Mouse (Mus musculus) CH12.LX (cell line): ENCODE measurements around the gene Hbb-bh1.

Experiments used
- CTCF ChIP-seq, 2 experiments: IDR thresholded peaks in 1 of 2; conservative IDR thresholded peaks in 1 of 2; 2 replicates each; pipeline ENCODE4 v1.5.1; 2011 to 2012; ENCODE audit warnings: low read depth in 2 of 2, low read length in 2 of 2, improper control_type of control experiment in 1 of 2, inconsistent platforms in 1 of 2, mild to moderate bottlenecking in 1 of 2, moderate library complexity in 1 of 2
- EP300 ChIP-seq: IDR thresholded peaks from 2 replicates; pipeline ENCODE4 v1.6.1; 2011; ENCODE audit warnings: low read length, improper control_type of control experiment
- GABPA ChIP-seq: IDR thresholded peaks from 2 replicates; pipeline ENCODE4 v1.6.1; 2012; ENCODE audit warnings: low read depth, low read length, improper control_type of control experiment, inconsistent platforms; ENCODE audit not compliant: insufficient replicate concordance
- HCFC1 ChIP-seq: IDR thresholded peaks from 2 replicates; pipeline ENCODE4 v1.6.1; 2012; ENCODE audit warnings: low read depth, mild to moderate bottlenecking, inconsistent platforms, low read length, improper control_type of control experiment
- JUN ChIP-seq: IDR thresholded peaks from 2 replicates; pipeline ENCODE4 v1.6.1; 2011; ENCODE audit warnings: low read depth, mild to moderate bottlenecking, low read length, improper control_type of control experiment, moderate library complexity; ENCODE audit not compliant: insufficient read depth
- JUND ChIP-seq: conservative IDR thresholded peaks from 2 replicates; pipeline ENCODE4 v1.6.1; 2011; ENCODE audit warnings: low read depth, low read length, improper control_type of control experiment
- MAX ChIP-seq: IDR thresholded peaks from 2 replicates; pipeline ENCODE4 v1.6.1; 2011; ENCODE audit warnings: low read length, improper control_type of control experiment
- MAZ ChIP-seq: IDR thresholded peaks from 2 replicates; pipeline ENCODE4 v1.6.1; 2012; ENCODE audit warnings: low read depth, mild to moderate bottlenecking, inconsistent platforms, low read length, improper control_type of control experiment, moderate library complexity
- POLR2AphosphoS2 ChIP-seq: IDR thresholded peaks from 2 replicates; pipeline ENCODE4 v1.6.1; 2011; ENCODE audit warnings: low read depth, low read length, improper control_type of control experiment
- RAD21 ChIP-seq: IDR thresholded peaks from 2 replicates; pipeline ENCODE4 v1.6.1; 2011; ENCODE audit warnings: low read depth, mild to moderate bottlenecking, low read length, improper control_type of control experiment, moderate library complexity
- RCOR1 ChIP-seq: conservative IDR thresholded peaks from 2 replicates; pipeline ENCODE4 v1.6.1; 2012; ENCODE audit warnings: low read depth, mild to moderate bottlenecking, inconsistent platforms, low read length, improper control_type of control experiment
- TCF12 ChIP-seq: IDR thresholded peaks from 2 replicates; pipeline ENCODE4 v1.6.1; 2014; ENCODE audit warnings: low read depth, mild to moderate bottlenecking, inconsistent platforms, low read length, improper control_type of control experiment
- UBTF ChIP-seq: IDR thresholded peaks from 2 replicates; pipeline ENCODE4 v1.6.1; 2012; ENCODE audit warnings: low read depth, mild to moderate bottlenecking, inconsistent platforms, low read length, improper control_type of control experiment, moderate library complexity
- ZNF384 ChIP-seq: IDR thresholded peaks from 2 replicates; pipeline ENCODE4 v1.6.1; 2012; ENCODE audit warnings: low read depth, low read length, improper control_type of control experiment, inconsistent platforms

DNA sequence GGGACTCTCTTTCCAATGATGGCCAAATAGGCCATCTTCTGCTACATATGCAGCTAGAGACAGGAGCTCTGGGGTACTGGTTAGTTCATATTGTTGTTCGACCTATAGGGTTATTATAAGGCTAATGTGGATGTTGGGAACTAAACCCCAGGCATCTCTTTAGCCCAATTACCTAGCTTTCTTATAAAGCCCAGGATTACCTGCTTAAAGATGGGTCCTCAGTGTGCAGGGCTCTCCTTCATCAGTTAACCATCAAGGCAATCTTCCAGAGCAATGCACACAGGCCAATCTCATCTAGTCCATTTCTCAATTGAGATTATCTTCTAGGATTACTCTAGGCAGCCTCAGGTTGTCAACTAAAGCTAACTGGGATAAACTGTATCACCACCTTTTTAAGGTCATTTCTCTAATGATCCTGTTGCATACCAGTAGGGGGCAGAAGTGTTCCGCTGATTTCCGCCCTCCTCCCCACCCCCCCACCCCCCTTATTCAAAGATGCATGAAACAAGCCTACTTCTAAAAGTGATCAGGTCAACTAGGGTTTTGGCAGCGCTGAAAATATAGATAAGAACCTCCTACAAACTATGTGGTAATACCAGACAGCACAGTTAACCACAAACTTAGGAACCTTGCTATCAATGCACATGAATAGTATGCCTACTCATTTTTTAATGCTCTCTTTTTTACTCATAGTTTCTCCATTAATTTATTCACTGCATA lies 50.1 kb downstream of the Hbb-bh1 start:
- TF ChIP-seq TCF12 (no peak), ZNF384 (no peak), JUN (no peak), POLR2AphosphoS2 (no peak), MAZ (0 out of 2 replicates have a peak, but pooled peaks have one; percentile 24), MAX (no peak), CTCF (conservative IDR thresholded peaks at IDR 0.05 in 1 of 2, IDR thresholded peaks at IDR 0.05 in 1 of 2; ENCODE audit: low read depth in 2 of 2, low read length in 2 of 2) (peak; percentile 27 to 65; a peak in 3 of 4 replicates), RCOR1 (no peak), HCFC1 (no peak), JUND (no peak), GABPA (no peak), UBTF (no peak), RAD21 (peak; percentile 54), EP300 (no peak)
